In genomic region chr7:97745299-97745698, GRCm38 (mm10) we compare ENCODE assay signal across 8 mouse cellular contexts. TPM values are rescaled to one million over a fixed set of nuclear protein-coding genes. Genes with fewer than 3 reads are reported as not detected.
A peak's percentile ranks its signal among the peaks of the same experiment; 100 is the strongest.
DNase-seq lines count a peak whose midpoint lies in the region; ATAC-seq lines count a peak whose summit lies in the region.

No protein-coding gene starts in this region.

- no peaks in the 10 kb centered on the region for H3K9me3 ChIP-seq in heart, embryonic 12.5 days (replicated peaks)
- no peaks in the 10 kb centered on the region for H3K9me3 ChIP-seq in embryonic facial prominence, embryonic 10.5 days

- DNase-seq in heart, adult 18-20 months, result peak; percentile 40 to 78
- peak; percentile 46 to 50 for DNase-seq in urinary bladder, postnatal 36 days (ENCODE audit: low spot score in 2 of 2)
- no peak for DNase-seq in urinary bladder, postnatal 10 days (ENCODE audit: low spot score)
- DNase-seq in embryonic facial prominence, embryonic 10.5 days (ENCODE audit: low spot score), result peak; percentile 61
- peak; percentile 72 for DNase-seq in hindlimb bud, embryonic 11.5 days (ENCODE audit: extremely low spot score, low read depth, low spot score)
- peak; percentile 81 for DNase-seq in lung, postnatal 36 days
- peak; percentile 85 for DNase-seq in splenic B cell, adult 2 months (ENCODE audit: low read depth, low spot score)

- no peak for ATAC-seq in heart, embryonic 12.5 days (ENCODE audit: insufficient number of reproducible peaks, low FRiP score)

- no peak overlapping the region for H3K27ac ChIP-seq in heart, embryonic 12.5 days (ENCODE audit: poor library complexity, severe bottlenecking)
- H3K27ac ChIP-seq in embryonic facial prominence, embryonic 10.5 days (replicated peaks), result peak overlapping the region; percentile 48; the same call in 1 of the 2 replicates

- H3K27me3 ChIP-seq in heart, embryonic 12.5 days (replicated peaks), result no peaks in the 10 kb centered on the region
- H3K27me3 ChIP-seq in embryonic facial prominence, embryonic 10.5 days (replicated peaks; ENCODE audit: low read depth, poor library complexity, severe bottlenecking), result no peaks in the 10 kb centered on the region
- H3K27me3 ChIP-seq in splenic B cell, adult 2 months (ENCODE audit: control insufficient read depth, insufficient read depth, low read length, poor library complexity, severe bottlenecking), result no peaks in the 10 kb centered on the region

- H3K4me2 ChIP-seq in heart, embryonic 12.5 days, result no peak overlapping the region

- WGBS in heart, embryonic 12.5 days, result 17% methylated on average over 3 of the region's 3 CpGs
- 15% methylated on average over 3 of the region's 3 CpGs for WGBS in embryonic facial prominence, embryonic 10.5 days

- peaks cover 12% of the 10 kb centered on the region; the same call in 1 of the 2 replicates for H3K4me1 ChIP-seq in heart, embryonic 12.5 days (replicated peaks)
- peaks cover 31% of the 10 kb centered on the region for H3K4me1 ChIP-seq in embryonic facial prominence, embryonic 10.5 days

- H3K36me3 ChIP-seq in heart, embryonic 12.5 days, result no peaks in the 10 kb centered on the region
- no peaks in the 10 kb centered on the region for H3K36me3 ChIP-seq in embryonic facial prominence, embryonic 10.5 days (replicated peaks)
- no peaks in the 10 kb centered on the region for H3K36me3 ChIP-seq in splenic B cell, adult 2 months (ENCODE audit: control insufficient read depth, insufficient read depth, low read length, poor library complexity, severe bottlenecking)

- no peak overlapping the region for H3K9ac ChIP-seq in heart, embryonic 12.5 days

- no peak overlapping the region for H3K4me3 ChIP-seq in heart, embryonic 12.5 days
- H3K4me3 ChIP-seq in embryonic facial prominence, embryonic 10.5 days, result no peak overlapping the region

RNA-seq across cellular contexts. Expression of gene Aqp11, which starts 7.2 kb away (rescaled TPM):
- 1 to 10 TPM; 1.5 to 1.7 TPM for total RNA-seq in heart, adult 18-20 months (2021)
- 2.5 TPM in 2 replicates for polyA plus RNA-seq in heart, embryonic 12.5 days (2016; fragmentation: Nextera tagmentation; extraction: Ambion mirVana)
- 3.2 and 4.0 TPM in 2 replicates for polyA plus RNA-seq in embryonic facial prominence, embryonic 10.5 days (2016; fragmentation: Nextera tagmentation; extraction: Ambion mirVana)

RNA-seq across cellular contexts. Expression of gene Pak1, which starts 43.0 kb away (rescaled TPM):
- 1 to 10 TPM; 1.5 to 2.2 TPM for total RNA-seq in heart, adult 18-20 months (2021)
- 5.7 TPM in 2 replicates for polyA plus RNA-seq in heart, embryonic 12.5 days (2016; fragmentation: Nextera tagmentation; extraction: Ambion mirVana)
- polyA plus RNA-seq in embryonic facial prominence, embryonic 10.5 days (2016; fragmentation: Nextera tagmentation; extraction: Ambion mirVana), result 43.6 and 44.2 TPM in 2 replicates

RNA-seq across cellular contexts. Expression of gene Clns1a, which starts 48.9 kb away (rescaled TPM):
- 10 to 100 TPM; 28.7 to 29.5 TPM for total RNA-seq in heart, adult 18-20 months (2021)
- polyA plus RNA-seq in heart, embryonic 12.5 days (2016; fragmentation: Nextera tagmentation; extraction: Ambion mirVana), result 103 and 106 TPM in 2 replicates
- polyA plus RNA-seq in embryonic facial prominence, embryonic 10.5 days (2016; fragmentation: Nextera tagmentation; extraction: Ambion mirVana), result 296 and 321 TPM in 2 replicates
